Mouse (Mus musculus): ENCODE measurements around the gene Zranb3. TPM values are rescaled to one million over a fixed set of nuclear protein-coding genes. Genes with fewer than 3 reads are reported as not detected.

Zranb3 gene
- polyA plus RNA-seq, 1 experiment from 2014 or later, result 4.8 TPM

DNA sequence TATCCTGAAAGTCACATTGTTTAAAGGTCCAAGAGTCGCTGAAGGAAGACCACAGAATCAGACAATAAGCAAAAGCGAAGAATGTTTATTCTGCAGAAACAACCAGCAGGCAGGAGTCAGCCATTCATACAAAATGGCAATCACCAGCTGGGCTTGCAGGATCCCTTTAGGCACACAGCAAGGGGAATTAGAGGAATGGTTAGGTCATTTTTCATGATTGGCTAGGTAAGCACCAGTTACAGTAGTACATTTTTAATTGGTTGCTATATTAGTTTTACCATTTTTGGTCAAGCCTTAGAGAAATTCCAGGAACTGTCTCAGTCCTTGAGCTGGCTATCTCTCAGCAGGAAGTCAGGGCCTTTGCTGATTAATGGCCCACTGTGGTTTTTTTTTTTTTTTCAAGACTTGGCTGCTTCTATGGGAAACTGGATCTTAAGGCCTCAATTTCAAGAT lies 33.9 kb downstream of the Zranb3 start:
- no peak for DNase-seq
- H3K9ac ChIP-seq (replicated peaks; ENCODE audit: low read length), result no peak overlapping the region
- 86% methylated on average over 2 of the region's 2 CpGs for WGBS
- no peaks in the 10 kb centered on the region for H3K27me3 ChIP-seq (ENCODE audit: control insufficient read depth, insufficient read depth, low read length)
- no peak overlapping the region for H3K27ac ChIP-seq (replicated peaks; ENCODE audit: low read depth, low read length)
- H3K4me1 ChIP-seq (ENCODE audit: control insufficient read depth, insufficient read depth, low read length), result no peaks in the 10 kb centered on the region
- H3K9me3 ChIP-seq (ENCODE audit: control insufficient read depth, low read length), result no peaks in the 10 kb centered on the region
- no peak overlapping the region for H3K4me3 ChIP-seq (replicated peaks; ENCODE audit: low read depth, low read length)
- no peaks in the 10 kb centered on the region for H3K36me3 ChIP-seq (ENCODE audit: control insufficient read depth, insufficient read depth, low read length)
- ATAC-seq (ENCODE audit: low FRiP score, low TSS enrichment), result no peak
- H3K4me2 ChIP-seq (ENCODE audit: low read length), result no peak overlapping the region

DNA sequence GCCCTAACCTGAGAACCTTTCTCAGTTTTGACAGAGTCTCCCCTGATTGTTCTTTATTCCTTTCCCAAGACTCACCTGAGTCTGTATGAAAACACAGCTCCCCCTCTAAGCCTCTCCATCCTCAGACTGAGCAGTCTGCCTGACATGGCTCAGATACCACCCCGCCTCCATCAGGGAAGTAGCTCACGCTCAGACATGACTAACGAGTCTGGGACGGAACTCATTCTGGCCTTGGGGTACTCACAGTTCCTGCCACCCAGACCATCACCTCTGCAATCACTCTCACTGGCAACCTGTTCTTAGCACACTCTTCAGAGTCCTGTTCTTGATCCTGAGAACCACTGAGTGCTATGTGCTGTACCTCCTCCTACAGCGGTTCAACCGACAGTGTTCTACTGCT lies 38.1 kb downstream of the Zranb3 start:
- no peaks in the 10 kb centered on the region for H3K4me1 ChIP-seq (ENCODE audit: control insufficient read depth, insufficient read depth, low read length)
- no peak overlapping the region for H3K4me3 ChIP-seq (replicated peaks; ENCODE audit: low read depth, low read length)
- no peak overlapping the region for H3K9ac ChIP-seq (replicated peaks; ENCODE audit: low read length)
- no peak overlapping the region for H3K27ac ChIP-seq (replicated peaks; ENCODE audit: low read depth, low read length)
- no peak overlapping the region for H3K4me2 ChIP-seq (ENCODE audit: low read length)
- no peaks in the 10 kb centered on the region for H3K36me3 ChIP-seq (ENCODE audit: control insufficient read depth, insufficient read depth, low read length)
- H3K9me3 ChIP-seq (ENCODE audit: control insufficient read depth, low read length), result no peaks in the 10 kb centered on the region
- 95% methylated on average over 6 of the region's 6 CpGs for WGBS
- H3K27me3 ChIP-seq (ENCODE audit: control insufficient read depth, insufficient read depth, low read length), result no peaks in the 10 kb centered on the region
- DNase-seq, result no peak
- no peak for ATAC-seq (ENCODE audit: low FRiP score, low TSS enrichment)

DNA sequence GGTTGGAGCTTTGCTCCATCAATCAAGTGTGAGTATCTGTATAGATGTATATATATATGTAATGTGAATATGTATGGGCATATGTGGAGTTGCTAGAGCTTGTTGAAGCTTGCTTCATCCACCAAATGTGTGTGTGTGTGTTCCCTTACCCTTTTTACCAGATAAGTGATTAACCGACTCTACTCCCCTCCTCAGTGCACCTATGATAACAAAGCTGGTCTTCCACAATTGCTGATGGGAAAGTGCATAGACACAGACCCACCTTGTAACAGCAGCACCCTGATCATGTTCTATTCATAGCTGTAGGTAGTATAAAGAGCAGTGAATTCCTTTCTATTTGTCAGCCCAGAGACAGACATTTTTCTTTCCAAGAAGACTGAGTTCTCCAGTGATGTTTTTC lies 40.7 kb downstream of the Zranb3 start:
- no peaks in the 10 kb centered on the region for H3K36me3 ChIP-seq (ENCODE audit: control insufficient read depth, insufficient read depth, low read length)
- H3K9ac ChIP-seq (replicated peaks; ENCODE audit: low read length), result no peak overlapping the region
- no peak overlapping the region for H3K27ac ChIP-seq (replicated peaks; ENCODE audit: low read depth, low read length)
- no peaks in the 10 kb centered on the region for H3K4me1 ChIP-seq (ENCODE audit: control insufficient read depth, insufficient read depth, low read length)
- ATAC-seq (ENCODE audit: low FRiP score, low TSS enrichment), result no peak
- no peak for DNase-seq
- H3K4me3 ChIP-seq (replicated peaks; ENCODE audit: low read depth, low read length), result no peak overlapping the region
- H3K9me3 ChIP-seq (ENCODE audit: control insufficient read depth, low read length), result no peaks in the 10 kb centered on the region
- no peak overlapping the region for H3K4me2 ChIP-seq (ENCODE audit: low read length)
- H3K27me3 ChIP-seq (ENCODE audit: control insufficient read depth, insufficient read depth, low read length), result no peaks in the 10 kb centered on the region
- 94% methylated on average over 1 of the region's 1 CpGs for WGBS

DNA sequence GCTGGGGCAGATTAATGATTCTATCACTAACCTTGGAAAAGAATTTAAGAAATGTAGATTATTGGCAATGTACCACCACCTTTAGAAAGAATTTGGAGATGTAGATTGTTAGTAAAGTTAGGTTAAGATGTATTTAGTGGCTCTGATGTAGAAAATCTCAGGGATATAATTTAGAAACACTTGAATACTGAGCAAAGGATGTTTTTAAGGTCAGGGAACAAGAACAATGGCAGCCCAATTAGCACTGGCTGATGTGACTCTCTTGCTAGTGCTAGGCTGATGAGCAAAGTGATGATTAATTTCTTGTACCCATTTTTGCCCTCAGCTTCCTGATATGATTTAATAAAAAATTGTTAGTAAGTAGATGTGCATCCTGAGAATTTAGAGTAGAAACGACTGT lies 41.4 kb downstream of the Zranb3 start:
- no peak for ATAC-seq (ENCODE audit: low FRiP score, low TSS enrichment)
- 92% methylated on average over 1 of the region's 1 CpGs for WGBS

DNA sequence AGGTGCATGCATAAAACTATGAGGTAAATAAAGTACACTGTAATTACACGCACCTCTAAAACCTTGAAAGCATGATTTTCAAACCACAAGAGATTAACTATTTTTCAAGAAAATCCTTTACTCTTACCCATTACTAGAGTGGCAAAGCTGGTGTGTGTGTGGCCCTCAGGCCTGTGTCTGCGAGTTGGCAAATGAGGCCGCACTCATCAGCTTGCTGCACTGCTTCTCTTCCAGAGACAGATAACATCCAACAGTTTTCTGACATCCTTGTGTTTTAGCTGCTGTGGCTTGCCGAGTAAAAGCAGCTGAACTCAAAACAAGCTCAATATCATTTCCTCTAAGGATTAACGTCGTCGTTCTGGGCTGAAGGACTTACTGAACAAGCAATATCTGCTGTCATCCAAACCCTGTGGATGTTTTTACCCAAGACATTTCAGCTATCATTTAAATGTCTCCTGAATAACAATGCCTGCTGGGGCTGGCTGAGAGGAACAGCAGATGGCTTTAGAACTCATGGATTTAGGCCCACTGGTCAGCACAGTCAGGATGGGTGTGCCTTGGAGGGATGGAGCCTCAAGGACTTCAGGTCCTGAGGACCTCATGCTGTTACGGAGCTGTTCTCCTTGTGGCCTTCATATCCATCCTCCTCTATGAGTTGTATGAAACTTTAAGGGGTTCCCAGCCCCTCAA lies 42.0 kb downstream of the Zranb3 start:
- Histone ChIP-seq H3K27ac (replicated peaks; ENCODE audit: low read depth, low read length) (no peak overlapping the region), H3K27me3 (ENCODE audit: control insufficient read depth, insufficient read depth, low read length) (no peaks in the 10 kb centered on the region), H3K36me3 (ENCODE audit: control insufficient read depth, insufficient read depth, low read length) (no peaks in the 10 kb centered on the region), H3K4me2 (ENCODE audit: low read length) (no peak overlapping the region), H3K4me1 (ENCODE audit: control insufficient read depth, insufficient read depth, low read length) (no peaks in the 10 kb centered on the region), H3K9ac (replicated peaks; ENCODE audit: low read length) (no peak overlapping the region), H3K4me3 (replicated peaks; ENCODE audit: low read depth, low read length) (no peak overlapping the region), H3K9me3 (ENCODE audit: control insufficient read depth, low read length) (no peaks in the 10 kb centered on the region)
- DNase-seq, result no peak
- no peak for ATAC-seq (ENCODE audit: low FRiP score, low TSS enrichment)
- 76% methylated on average over 8 of the region's 8 CpGs for WGBS

More for the DNA sequence above, 41.4 kb downstream of the Zranb3 start:
- Histone ChIP-seq H3K4me2 (ENCODE audit: low read length) (no peak overlapping the region), H3K36me3 (ENCODE audit: control insufficient read depth, insufficient read depth, low read length) (no peaks in the 10 kb centered on the region), H3K27ac (replicated peaks; ENCODE audit: low read depth, low read length) (no peak overlapping the region), H3K4me1 (ENCODE audit: control insufficient read depth, insufficient read depth, low read length) (no peaks in the 10 kb centered on the region), H3K9me3 (ENCODE audit: control insufficient read depth, low read length) (no peaks in the 10 kb centered on the region), H3K27me3 (ENCODE audit: control insufficient read depth, insufficient read depth, low read length) (no peaks in the 10 kb centered on the region), H3K4me3 (replicated peaks; ENCODE audit: low read depth, low read length) (no peak overlapping the region), H3K9ac (replicated peaks; ENCODE audit: low read length) (no peak overlapping the region)
- no peak for DNase-seq

DNA sequence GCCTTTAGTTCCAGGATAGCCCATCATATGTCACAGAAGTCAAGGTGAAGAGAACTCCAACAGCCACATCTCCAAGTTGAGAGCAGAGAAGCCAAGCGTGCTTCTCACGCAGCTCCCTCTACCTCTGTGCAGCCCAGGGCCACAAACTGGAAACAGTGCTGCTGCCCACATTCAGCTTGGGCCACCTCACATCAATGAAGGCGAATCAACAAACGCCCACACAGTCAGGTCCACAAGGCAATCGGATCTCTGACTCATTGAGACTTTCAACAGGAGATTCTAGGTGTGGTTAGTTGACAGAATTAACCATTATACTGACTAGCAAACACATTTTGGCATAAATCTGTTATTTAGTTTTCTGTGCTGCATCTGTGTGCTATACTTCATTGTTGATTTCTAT lies 44.2 kb downstream of the Zranb3 start:
- no peak for ATAC-seq (ENCODE audit: low FRiP score, low TSS enrichment)
- DNase-seq, result no peak
- no peak overlapping the region for H3K4me3 ChIP-seq (replicated peaks; ENCODE audit: low read depth, low read length)
- no peaks in the 10 kb centered on the region for H3K36me3 ChIP-seq (ENCODE audit: control insufficient read depth, insufficient read depth, low read length)
- H3K9me3 ChIP-seq (ENCODE audit: control insufficient read depth, low read length), result no peaks in the 10 kb centered on the region
- no peak overlapping the region for H3K9ac ChIP-seq (replicated peaks; ENCODE audit: low read length)
- no peaks in the 10 kb centered on the region for H3K4me1 ChIP-seq (ENCODE audit: control insufficient read depth, insufficient read depth, low read length)
- no peak overlapping the region for H3K4me2 ChIP-seq (ENCODE audit: low read length)
- 97% methylated on average over 5 of the region's 5 CpGs for WGBS
- H3K27ac ChIP-seq (replicated peaks; ENCODE audit: low read depth, low read length), result no peak overlapping the region
- no peaks in the 10 kb centered on the region for H3K27me3 ChIP-seq (ENCODE audit: control insufficient read depth, insufficient read depth, low read length)

DNA sequence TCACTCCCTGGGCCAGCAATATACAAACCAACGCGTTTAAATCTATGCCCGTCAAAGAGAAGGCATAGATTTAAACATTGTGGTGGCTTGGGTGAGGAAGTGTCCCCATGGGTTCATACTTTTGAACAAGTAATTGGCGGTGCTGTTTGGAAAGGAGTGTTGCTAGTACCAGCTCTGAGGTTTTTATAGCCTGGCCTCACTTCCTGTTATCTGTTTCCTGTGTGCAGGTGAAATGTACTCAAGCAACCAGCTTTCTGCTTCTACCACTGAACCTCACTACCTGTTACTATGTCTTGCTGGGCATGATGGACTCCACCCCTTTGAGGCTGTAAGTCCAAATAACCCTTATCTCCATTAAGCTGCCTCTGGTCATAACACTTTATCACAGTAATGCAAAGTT lies 45.6 kb downstream of the Zranb3 start:
- over 99% methylated on average over 4 of the region's 4 CpGs for WGBS
- Histone ChIP-seq H3K36me3 (ENCODE audit: control insufficient read depth, insufficient read depth, low read length) (no peaks in the 10 kb centered on the region), H3K27me3 (ENCODE audit: control insufficient read depth, insufficient read depth, low read length) (no peaks in the 10 kb centered on the region), H3K4me1 (ENCODE audit: control insufficient read depth, insufficient read depth, low read length) (no peaks in the 10 kb centered on the region), H3K4me3 (replicated peaks; ENCODE audit: low read depth, low read length) (no peak overlapping the region), H3K9me3 (ENCODE audit: control insufficient read depth, low read length) (no peaks in the 10 kb centered on the region), H3K4me2 (ENCODE audit: low read length) (no peak overlapping the region), H3K9ac (replicated peaks; ENCODE audit: low read length) (no peak overlapping the region), H3K27ac (replicated peaks; ENCODE audit: low read depth, low read length) (no peak overlapping the region)
- DNase-seq (no peak), ATAC-seq (ENCODE audit: low FRiP score, low TSS enrichment) (no peak)

DNA sequence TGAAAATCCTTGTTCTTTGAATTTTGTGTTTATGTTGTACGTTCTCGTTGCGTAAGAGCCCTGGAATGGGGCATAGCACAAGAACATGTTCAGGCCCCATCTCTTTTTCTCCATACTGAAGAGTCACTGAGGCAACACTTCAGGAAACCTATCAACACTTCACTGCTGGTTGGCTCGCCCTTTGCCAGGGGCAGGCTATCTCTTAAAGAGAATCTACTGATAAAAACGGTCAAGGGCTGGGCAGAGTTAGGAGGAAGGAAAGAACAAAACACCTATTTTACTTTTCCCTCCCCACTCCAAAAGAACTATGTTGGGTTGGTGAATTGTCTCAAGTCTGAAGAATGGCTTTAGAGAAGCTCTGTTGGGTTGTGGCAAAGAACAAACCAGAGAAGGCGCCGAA lies 55.9 kb downstream of the Zranb3 start:
- H3K27me3 ChIP-seq (ENCODE audit: control insufficient read depth, insufficient read depth, low read length), result no peaks in the 10 kb centered on the region
- H3K4me1 ChIP-seq (ENCODE audit: control insufficient read depth, insufficient read depth, low read length), result no peaks in the 10 kb centered on the region
- 97% methylated on average over 7 of the region's 7 CpGs for WGBS

DNA sequence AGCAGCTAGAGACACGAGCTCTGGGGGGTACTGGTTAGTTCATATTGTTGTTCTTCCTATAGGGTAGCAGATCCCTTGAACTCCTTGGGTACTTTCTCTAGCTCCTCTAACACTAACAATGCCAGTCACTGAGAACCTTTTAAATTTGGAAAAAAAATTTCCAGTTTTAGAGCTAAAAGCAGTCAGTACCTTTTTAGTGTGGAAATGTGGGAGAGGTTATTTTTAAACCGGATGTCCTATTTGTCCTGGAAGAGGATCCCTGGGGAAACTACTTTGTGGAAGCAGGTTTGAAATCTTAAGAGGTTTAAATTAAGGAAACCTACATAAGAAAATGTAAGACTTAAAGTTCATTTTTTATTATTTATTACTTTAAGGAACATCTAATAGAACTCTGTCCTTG lies 56.4 kb downstream of the Zranb3 start:
- DNase-seq, result no peak
- Histone ChIP-seq H3K27me3 (ENCODE audit: control insufficient read depth, insufficient read depth, low read length) (no peaks in the 10 kb centered on the region), H3K4me1 (ENCODE audit: control insufficient read depth, insufficient read depth, low read length) (no peaks in the 10 kb centered on the region), H3K9ac (replicated peaks; ENCODE audit: low read length) (no peak overlapping the region), H3K27ac (replicated peaks; ENCODE audit: low read depth, low read length) (no peak overlapping the region), H3K9me3 (ENCODE audit: control insufficient read depth, low read length) (no peaks in the 10 kb centered on the region), H3K4me3 (replicated peaks; ENCODE audit: low read depth, low read length) (no peak overlapping the region), H3K36me3 (ENCODE audit: control insufficient read depth, insufficient read depth, low read length) (no peaks in the 10 kb centered on the region), H3K4me2 (ENCODE audit: low read length) (no peak overlapping the region)
- ATAC-seq (ENCODE audit: low FRiP score, low TSS enrichment), result no peak
- WGBS, result 95% methylated on average over 2 of the region's 2 CpGs

More for the DNA sequence above, 55.9 kb downstream of the Zranb3 start:
- Histone ChIP-seq H3K4me2 (ENCODE audit: low read length) (no peak overlapping the region), H3K27ac (replicated peaks; ENCODE audit: low read depth, low read length) (no peak overlapping the region), H3K9ac (replicated peaks; ENCODE audit: low read length) (no peak overlapping the region), H3K4me3 (replicated peaks; ENCODE audit: low read depth, low read length) (no peak overlapping the region), H3K36me3 (ENCODE audit: control insufficient read depth, insufficient read depth, low read length) (no peaks in the 10 kb centered on the region), H3K9me3 (ENCODE audit: control insufficient read depth, low read length) (no peaks in the 10 kb centered on the region)
- ATAC-seq (ENCODE audit: low FRiP score, low TSS enrichment) (no peak), DNase-seq (no peak)
